Mouse (Mus musculus) embryo, embryonic 10 days (tissue): ENCODE measurements around the gene Eefsec.

Source experiments
- DNase-seq: peaks from one replicate; pipeline ENCODE4 v3.0.0-alpha.2; 2015; ENCODE audit warnings: low spot score

Eefsec gene

DNA sequence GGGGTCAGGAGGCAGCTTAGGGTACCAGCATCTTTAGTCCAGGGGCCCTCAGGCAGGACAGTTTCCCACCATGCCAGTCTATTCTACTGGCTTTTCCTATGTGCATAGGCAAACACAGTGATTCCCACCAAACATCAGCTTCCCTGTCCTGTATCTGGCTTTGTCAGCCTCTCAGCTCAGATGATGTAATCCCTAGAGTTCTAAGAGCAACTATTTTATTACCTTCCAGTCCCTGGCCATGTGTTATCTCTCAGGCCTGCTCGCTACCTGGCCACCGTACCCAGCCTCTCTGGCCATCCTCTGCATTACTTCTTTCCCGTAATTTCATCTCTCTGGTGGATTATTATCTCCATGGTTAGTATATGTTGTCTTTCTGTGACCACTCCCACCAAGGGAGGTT is 185.7 kb downstream of the Eefsec start:
- no peak for DNase-seq

DNA sequence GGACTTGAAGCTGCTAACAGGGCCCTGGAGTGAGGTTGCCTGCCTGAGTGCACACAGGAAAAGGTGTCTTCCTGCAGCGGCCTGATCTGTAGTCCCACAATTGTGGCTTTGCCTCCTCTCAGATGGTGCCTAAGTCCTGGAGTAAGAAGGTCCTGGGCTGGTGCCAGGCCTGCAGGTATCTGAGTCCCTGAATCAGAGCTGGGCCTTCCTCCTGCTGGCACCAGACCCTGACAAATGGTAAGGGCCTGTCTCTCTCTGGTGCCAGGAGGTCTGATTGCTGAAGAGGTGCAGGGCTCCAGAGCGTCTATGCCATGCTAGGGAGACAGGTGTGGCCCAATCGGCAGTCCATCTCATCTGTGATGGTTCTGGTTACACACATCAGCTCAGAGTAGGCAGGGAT is 186.7 kb downstream of the Eefsec start:
- no peak for DNase-seq

DNA sequence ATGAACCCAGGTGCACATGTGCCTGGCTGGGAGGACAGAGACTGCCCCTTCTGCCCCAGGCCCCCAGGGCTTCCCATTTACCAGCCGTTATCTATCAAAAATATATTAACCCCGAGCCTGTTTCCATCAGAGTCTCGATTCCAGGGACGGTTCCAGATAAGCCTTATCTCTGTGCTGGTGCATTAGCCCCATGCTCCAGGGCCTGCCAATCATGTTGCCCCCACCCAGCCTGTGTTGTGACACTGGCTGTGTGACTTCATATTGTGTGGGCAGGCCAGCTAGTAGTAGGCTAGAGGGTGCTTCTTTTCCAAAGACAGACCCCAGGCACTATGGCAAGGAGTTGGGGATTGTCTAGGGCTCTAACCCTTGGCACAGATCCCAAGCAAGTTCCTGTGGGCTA is 190.9 kb downstream of the Eefsec start:
- no peak for DNase-seq

DNA sequence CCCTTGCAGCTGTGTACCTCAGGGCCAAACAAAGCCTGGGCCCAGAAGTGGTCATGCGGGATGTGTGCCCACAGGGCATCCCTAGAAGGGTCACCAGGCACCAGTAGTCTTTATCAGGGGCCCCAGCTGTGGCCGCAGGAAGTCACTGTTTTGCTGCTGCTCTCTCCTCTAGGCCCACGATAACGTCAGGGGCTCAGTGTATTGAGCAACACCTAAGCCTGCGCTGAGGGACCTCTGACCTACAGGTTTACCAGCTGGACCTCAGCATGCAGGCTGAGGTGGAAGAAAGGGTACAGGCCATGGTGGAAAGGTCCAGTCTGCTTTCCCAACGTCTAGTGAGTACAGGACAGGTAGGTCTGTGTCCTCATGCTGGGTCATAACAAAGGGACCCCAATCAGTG is 192.3 kb downstream of the Eefsec start:
- DNase-seq: no peak

DNA sequence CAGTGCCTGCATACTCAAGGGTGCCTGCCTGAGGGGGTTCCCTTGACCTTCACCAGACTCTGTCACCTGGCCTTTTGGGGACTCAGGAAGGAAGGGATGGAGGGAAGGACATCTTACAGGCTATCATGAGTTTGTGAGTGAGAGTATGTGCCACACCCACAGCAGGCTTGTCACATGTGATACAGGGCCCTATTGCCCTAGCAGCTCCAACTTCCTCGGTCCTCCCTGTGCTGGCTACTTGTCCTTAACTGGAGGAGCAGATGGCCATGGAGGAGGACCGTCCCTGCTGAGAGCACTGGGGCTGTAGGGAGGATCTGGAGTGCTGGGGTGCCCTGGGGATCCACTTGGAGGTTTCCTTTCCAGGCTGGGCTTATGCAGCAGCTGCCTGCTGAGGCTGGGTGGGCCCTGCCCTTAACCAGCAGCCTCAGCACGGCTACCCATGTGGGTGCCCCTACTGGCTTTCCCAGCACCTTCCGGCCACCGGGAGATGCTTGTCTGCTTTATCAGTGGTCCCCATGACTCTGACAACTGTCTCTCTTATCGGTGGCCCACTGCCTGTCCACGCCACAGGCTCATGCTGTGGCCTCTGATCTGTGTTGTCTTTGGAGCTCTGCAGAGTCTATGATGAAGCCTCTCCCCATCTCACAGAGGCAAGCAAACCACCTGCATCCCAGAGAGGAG is 194.4 kb downstream of the Eefsec start:
- DNase-seq: no peak

DNA sequence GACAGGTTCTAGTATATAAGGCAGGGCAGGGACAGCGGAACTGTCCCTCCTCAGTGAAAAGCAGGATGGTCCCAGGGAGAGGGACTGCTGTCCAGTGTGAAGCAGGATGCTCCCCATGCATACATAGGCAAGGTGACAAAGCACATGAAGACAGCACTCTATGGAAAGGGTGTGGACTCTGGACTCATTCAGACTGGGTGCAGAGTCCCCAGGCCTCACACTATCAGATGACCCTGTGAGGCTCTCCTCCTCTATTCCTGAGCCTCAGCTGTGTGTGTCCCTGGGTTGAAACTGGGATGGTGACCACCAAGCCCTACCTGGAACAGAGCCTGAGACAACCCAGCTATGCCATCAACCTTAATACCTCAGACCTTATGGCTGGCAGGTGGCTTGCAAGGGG is 194.9 kb downstream of the Eefsec start:
- DNase-seq: no peak

DNA sequence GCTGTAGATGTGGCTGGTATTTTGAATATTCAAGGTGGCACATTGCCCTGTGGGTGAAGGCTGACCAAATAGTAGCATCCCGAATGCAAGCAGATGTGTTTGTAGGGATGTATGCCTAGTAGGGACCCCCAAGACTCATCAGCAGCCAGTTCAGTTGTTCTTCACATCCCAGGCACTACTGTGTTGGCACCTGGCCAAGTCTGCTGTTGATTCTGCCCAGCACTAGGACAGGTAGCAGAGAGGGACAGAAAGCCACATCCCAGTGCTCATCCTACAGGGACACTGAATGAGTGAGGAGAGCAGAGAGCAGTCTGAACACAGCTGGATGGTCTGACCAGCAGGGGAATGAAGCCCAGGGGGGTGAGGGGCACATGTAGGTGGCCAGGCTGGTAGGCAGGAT is 197.1 kb downstream of the Eefsec start:
- DNase-seq: no peak

DNA sequence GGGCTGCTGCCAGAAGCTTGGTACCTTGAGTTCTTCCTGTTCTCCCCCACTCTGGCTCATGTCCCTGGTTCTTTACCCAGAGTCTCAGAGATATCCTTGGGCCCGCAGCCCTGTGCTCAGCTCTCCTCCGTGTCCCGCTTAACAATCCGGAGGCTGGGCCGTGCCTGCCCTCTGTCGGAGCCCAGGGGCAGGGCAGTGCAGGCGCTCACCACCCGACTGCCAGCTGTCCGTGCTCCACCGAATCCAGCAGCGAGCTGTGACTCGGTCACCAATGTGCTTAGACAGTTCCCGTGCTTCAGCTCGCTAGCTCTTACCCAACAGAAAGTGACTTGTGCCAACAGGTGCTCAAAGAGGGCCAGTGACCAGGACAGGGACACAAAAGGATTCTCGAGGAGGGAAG is 203.7 kb downstream of the Eefsec start:
- DNase-seq: peak; percentile 86

DNA sequence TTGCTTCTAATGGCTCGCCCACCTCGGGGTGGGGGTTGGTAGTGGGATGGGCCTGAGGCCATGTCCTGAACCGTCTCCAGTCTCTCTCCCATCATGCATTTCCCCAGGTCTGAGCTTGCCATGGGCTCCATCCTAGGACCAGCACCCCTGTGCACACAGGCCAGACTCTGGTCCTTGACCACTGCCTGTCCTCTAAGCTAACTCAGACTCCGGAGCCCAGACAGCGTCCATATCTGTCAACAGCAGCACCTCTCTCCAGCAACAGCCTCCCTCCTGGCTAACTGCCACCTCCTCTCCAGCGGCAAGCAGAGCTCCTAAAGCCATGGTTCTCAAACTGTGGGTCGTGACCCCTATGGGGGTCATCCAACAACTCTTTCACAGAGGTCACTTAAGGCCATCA is 209.8 kb downstream of the Eefsec start:
- DNase-seq: peak; percentile 27

DNA sequence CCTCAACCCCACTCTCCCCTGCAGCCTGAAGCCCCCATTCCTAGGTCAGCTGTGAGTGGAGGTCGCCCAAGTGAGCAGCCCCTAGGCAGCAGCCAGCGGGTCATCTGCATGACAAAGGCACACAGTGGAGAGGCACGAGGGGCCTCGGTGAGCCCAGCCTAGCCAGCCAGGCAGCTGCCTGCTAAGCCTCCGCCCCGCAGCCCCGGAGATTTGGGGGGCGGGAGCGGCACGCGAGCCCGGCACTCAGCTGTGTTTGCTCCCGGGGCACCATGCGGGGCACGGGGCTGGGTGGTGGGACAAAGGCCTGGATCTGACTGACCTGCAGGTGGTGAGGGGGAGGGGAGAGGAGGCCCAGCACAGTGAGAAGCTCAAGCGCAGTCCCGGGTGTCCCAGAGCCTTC is 210.4 kb downstream of the Eefsec start:
- DNase-seq: peak; percentile 67

DNA sequence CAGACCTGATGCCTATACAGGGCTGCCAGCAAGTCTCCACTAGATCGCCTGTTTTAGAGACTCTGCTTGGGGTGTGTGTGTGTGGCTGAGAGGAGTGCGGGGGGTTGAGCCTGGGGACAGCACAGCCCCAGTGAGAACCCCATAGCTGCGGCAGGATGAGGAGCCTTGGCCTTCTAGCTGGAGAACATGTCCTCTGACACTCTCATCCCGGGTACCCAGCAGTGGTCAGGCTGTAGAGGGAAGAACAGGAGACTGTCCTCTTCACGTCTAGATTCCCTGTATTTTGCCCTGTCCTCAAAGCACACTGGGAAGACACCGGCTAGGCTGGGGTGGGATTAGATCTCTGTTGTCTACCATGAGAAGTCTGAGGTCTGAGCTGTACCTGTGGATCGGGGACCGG is 210.9 kb downstream of the Eefsec start:
- no peak for DNase-seq

DNA sequence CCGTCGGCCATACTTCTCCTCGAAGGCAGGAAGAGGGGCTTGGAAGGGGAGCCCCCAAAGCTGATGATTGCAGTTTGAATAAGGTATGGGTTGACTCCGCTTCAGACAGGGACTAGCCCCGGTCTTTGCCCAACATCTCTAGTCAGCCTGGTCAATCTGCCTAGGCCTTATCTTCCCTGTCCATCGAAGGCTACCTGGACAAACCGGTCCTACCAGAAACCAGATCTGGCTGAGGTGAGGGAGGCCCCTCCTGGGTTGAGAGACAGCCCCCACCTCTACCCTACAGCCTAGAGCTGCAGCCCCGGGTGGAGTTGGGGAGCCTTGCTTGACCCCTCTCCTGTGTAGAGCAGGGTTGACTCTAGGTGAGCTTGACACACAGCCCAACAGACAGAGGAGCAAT is 212.3 kb downstream of the Eefsec start:
- no peak for DNase-seq

DNA sequence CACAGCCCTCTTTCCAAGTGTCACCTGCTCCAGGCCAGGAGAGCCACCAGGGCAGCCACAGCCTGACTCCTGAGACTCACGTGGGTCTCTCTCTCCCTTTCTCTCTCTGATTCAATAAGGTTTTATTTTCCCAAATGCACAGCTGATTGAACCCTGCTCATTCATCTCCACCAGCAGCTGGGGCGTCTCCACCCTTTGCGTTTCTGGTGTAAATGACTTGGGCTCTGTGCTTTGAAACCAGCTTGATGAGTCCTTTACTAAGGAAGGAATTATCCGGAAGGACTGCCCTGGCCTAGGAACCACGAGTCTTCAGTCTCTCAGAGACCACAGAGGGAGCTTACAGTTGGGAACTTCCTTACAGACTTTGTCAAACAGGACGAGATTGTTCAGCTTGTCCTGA is 214.1 kb downstream of the Eefsec start:
- no peak for DNase-seq

DNA sequence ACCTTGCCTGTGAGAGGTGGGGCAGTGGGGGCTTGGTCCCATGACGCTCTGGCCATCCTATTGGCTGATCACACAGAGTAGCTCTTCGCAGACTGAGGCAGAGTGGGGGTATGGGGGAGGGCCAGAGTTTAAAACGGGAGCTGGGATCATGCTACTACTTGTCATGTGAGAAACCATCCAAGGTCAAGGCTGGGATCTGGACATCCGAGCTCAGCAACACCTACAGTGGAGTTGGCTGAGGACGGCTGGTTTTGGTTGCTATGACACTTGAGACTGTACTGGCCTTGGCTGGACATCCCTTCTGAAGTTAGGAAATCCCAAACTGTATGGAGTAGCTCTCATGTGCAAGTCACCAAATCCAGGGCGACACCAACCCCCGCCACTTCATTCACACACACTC is 214.5 kb downstream of the Eefsec start:
- no peak for DNase-seq

DNA sequence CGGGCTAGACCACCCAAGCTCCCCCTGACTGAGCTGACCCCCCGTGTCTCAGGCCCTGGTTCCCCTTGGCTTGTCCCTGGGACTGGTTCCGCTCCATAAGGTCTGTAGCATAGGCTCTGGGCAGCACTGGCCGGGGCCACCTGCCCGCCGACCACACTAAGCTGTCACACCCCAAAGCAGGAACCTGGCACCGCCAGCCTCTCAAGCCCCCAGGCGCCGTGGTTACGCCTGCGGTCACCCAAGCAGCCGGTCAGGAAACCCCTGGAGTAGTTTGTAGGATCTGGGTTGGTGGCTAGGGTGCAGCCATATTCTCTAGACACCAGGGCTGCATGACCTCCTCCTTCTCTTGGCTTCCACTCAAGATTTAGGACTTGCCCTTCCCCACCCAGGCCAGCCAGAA is 217.1 kb downstream of the Eefsec start:
- DNase-seq: no peak

DNA sequence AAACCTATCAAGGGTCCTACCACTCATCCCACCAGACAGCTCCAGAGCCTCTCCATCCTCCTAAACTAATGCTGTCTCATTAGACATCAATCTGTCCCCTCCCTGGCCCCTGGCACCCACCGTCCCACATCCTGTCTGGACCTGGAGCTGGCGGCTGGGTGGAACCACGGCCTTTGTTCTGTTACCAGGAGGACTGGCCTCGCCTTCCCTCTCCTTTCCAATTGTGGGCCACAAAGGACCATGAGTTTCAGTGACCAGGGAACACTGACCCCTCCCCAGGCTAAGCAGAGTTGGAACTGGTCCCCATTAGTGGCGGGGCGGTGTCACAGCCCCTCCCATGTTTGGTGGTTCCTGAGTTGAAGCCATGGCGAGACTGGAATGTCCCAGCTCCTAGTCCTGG is 218.8 kb downstream of the Eefsec start:
- no peak for DNase-seq

DNA sequence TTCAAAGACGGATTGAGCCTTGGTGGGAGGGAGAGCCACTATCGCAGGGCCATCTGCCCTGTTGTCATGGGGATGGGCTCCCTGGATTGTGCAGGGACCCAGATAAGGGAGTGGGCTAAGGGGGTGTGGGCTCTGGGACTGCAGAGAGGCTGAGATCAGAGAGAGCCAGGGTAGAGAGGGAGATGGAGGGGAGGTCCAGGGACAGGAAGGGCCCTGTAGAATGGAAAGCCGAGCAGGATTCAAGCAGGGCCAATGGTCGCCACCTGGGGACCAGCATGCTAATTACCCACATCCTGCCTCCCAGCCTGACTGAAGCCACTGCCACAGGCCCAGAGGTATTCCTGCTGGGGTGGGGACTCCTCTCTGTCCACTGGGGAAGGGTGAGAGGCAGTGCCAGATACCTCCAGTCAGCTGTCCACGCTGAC is 219.8 kb downstream of the Eefsec start:
- DNase-seq: peak; percentile 54

DNA sequence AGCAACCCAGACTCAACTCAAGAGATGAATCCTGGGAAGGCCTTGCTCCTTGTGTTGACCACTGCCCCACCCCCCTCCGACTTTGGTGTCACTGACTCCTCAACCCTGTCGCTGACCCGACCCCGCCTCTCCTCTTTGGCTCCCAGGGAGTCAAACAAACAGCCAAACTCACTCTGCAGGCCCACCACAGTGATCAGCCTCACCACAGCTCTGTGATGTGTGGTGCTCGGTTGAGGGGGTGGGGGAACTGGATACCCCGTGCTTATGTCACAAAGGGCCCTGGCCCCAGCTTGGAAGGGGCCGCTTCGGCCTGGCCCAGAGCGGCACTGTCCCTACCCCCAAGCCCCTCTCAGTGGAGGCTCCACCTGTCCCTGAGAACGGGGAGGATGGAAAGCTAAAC is 224.4 kb downstream of the Eefsec start, which contains the start of gene Dnajb8:
Gene Dnajb8 (plus strand): TSS at position 301 of the 400 bp plus-strand sequence.
- DNase-seq: no peak

DNA sequence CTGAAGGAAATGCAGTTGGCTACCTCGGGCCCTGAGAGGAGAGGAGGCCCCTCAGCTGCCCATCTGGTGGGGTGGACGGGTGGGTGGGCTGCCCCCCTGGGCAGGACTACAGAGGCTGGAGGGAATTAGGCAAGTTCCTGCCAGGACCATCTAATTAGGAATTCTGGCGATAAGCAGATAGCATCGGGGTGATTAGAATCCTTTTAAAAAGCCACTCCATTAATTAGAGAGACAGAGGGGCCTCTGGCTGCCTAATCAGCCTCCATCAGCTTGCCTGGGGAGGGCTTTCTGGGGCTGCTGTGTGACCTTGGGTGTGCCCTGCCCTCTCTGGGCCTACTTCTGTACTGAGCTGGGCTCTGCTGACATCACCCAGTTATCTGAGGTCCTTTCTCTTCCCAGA is 227.2 kb downstream of the Eefsec start:
- DNase-seq: no peak

DNA sequence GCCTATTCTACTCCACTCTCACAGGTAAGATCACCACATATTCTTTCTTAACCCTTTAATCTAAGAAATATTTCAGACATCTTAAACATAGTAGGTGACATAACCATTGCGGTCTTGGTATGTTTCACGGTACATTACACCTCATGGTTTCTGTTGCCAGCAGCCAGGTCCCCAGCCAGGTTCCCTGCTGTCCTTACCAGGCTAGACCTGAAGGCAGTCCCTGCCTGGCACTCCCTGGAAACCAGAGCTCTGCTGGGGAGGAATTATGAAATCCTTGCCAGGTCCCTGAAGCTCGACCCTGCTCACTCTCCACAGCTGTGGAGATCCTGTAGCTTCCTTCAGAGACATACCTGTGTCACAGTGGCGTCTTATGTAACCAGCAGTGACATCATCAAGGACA is 230.1 kb downstream of the Eefsec start:
- DNase-seq: no peak

DNA sequence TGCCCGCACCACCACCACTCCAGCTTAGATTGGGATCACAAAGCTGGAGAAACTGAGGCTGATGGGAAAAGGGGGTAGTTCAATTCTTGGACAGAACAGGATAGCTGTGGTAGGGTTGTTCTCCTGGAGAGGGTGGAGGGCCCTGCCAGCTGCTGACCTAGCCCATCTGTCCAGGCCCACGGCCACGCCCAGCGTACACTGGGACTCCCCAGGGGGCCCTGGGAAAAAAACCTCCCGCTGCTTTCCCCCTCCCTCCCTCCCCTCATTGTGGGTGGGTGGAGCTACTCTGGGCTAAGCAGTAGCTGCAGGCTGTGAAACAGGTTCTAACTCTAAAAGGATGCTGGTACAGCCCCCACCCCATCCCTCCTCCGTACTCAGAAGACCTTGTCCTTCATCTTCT is 230.5 kb downstream of the Eefsec start:
- DNase-seq: no peak

DNA sequence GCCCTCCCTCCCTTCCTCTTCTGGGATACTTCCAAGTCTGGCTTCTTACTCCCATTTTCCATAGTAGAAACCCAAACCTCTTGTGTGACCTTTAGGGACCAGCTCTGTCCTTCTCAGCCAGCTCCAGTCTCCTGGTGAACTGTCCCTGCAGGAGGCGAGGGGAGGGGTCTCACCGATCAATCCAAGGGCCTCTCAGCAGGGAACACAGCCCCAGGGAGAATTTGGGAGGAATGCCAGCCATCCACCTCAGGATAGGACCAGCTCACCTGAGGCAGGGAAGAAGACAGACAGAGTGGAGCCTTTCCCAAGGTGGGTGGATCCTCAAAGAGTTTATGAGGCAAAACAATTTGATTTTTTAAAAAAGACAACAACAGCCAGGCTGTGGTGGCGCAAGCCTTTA is 236.2 kb downstream of the Eefsec start:
- DNase-seq: no peak

DNA sequence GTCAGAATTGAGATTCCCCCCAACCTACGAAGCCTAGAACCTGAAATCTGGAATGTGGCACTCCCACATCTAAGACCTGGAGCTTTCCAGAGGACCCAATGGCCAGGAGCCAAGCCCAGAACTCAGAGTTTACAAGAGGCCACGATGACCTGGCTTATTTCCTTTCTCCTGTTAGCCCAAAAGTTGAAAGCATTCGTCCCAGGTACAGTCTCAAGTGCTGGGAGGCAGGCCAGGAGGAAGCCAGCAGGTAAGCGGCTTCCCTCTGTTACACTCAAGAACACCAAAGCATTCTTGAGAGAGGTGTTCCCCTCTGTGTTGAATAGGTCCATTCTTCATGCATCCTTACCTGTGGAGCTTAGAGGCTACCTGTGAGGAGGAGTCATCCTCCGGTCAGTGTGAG is 236.9 kb downstream of the Eefsec start:
- DNase-seq: no peak

DNA sequence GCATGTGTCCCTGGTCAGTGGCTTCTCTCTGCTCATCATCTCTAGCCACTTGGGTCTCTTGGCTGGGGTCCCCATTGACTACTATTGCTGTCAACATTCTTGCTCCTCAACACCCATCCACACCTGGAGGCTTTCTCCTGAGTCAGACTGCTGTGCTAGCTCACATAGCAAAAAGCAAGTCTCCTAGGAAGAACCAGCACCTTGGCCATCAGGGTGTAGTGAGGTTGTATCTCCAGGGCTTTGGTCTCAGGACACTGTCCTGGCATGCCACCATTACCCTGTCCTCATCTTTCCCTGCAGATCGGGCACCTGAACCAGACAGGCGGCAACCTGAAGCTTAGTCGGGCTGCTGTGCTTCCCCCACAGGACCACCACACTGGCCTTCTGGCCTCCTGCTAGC is 238.0 kb downstream of the Eefsec start:
- DNase-seq: no peak
